Mouse (Mus musculus) liver, embryonic 14.5 days (tissue): Measurements from ENCODE around the gene Mex3a.

ENCODE experiments used
- CTCF ChIP-seq: IDR thresholded peaks from 2 replicates; pipeline ENCODE4 v1.5.1; 2016; ENCODE audit warnings: antibody characterized with exemption, low read depth, control low read depth
- EP300 ChIP-seq: IDR thresholded peaks from 2 replicates; pipeline ENCODE4 v1.6.1; 2016; ENCODE audit warnings: antibody characterized with exemption, low read depth

GRCm38 (mm10) chr3:88510421-88511289, 21.5 kb upstream of the Mex3a start:
- TF ChIP-seq CTCF (no peak), EP300 (no peak)
